In genomic region chr7:123124299-123124716, GRCm38 (mm10) we compare ENCODE assay signal across 8 mouse cellular contexts. TPM values are rescaled to one million over a fixed set of nuclear protein-coding genes. Genes with fewer than 3 reads are reported as not detected.
DNase-seq lines count a peak whose midpoint lies in the region; ATAC-seq and TF ChIP-seq lines count a peak whose summit lies in the region.

No protein-coding gene starts in this region.

- H3K36me3 ChIP-seq in kidney, embryonic 16.5 days (ENCODE audit: insufficient read depth, low read length): peaks cover 11% of the 10 kb centered on the region
- peaks cover 10% of the 10 kb centered on the region for H3K36me3 ChIP-seq in forebrain, embryonic 12.5 days (replicated peaks)
- H3K36me3 ChIP-seq in liver, adult 2 months (ENCODE audit: control insufficient read depth, insufficient read depth, low read length): peaks cover 14% of the 10 kb centered on the region
- no peaks in the 10 kb centered on the region for H3K36me3 ChIP-seq in stomach, postnatal 0 days (ENCODE audit: control insufficient read depth, insufficient read depth, low read length)

- no peak for DNase-seq in kidney, postnatal 14 days
- peak; percentile 26 for DNase-seq in ZHBTc4 (ENCODE audit: low read depth, low spot score)
- DNase-seq in liver, adult 2 months (ENCODE audit: extremely low read depth, low read depth, low spot score): no peak
- no peak for DNase-seq in stomach, postnatal 0 days (ENCODE audit: low spot score)
- no peak for DNase-seq in layer of hippocampus, postnatal 36 days
- no peak for DNase-seq in layer of hippocampus, adult 11-12 months (ENCODE audit: low spot score)

- WGBS in kidney, embryonic 16.5 days: 0% methylated on average over 32 of the region's 45 CpGs
- WGBS in forebrain, embryonic 12.5 days: under 1% methylated on average over 38 of the region's 45 CpGs
- under 1% methylated on average over 45 of the region's 45 CpGs for WGBS in liver, adult 2 months
- WGBS in stomach, postnatal 0 days: 1% methylated on average over 25 of the region's 45 CpGs

- TF ChIP-seq POLR2A in liver, adult 2 months (IDR thresholded peaks at IDR 0.05; ENCODE audit: extremely low read depth, insufficient read depth, low read length): no peak

- peak overlapping the region; percentile 99 for H3K9ac ChIP-seq in kidney, embryonic 16.5 days (replicated peaks; ENCODE audit: low read length)
- H3K9ac ChIP-seq in forebrain, embryonic 12.5 days: peak overlapping the region; percentile 96
- H3K9ac ChIP-seq in liver, adult 2 months (ENCODE audit: low read depth, low read length): peak overlapping the region; percentile 97
- H3K9ac ChIP-seq in stomach, postnatal 0 days (ENCODE audit: low read length): peak overlapping the region; percentile 98

- TF ChIP-seq EP300 in stomach, postnatal 0 days (optimal IDR thresholded peaks at IDR 0.05): no peak

- TF ChIP-seq CTCF in liver, adult 2 months (IDR thresholded peaks at IDR 0.05; ENCODE audit: low read depth, low read length): no peak
- TF ChIP-seq CTCF in stomach, postnatal 0 days (IDR thresholded peaks at IDR 0.05; ENCODE audit: low read depth): no peak

- H3K4me1 ChIP-seq in kidney, embryonic 16.5 days (ENCODE audit: insufficient read depth, low read length): peaks cover 24% of the 10 kb centered on the region
- peaks cover 26% of the 10 kb centered on the region for H3K4me1 ChIP-seq in forebrain, embryonic 12.5 days
- H3K4me1 ChIP-seq in liver, adult 2 months (ENCODE audit: control insufficient read depth, insufficient read depth, low read length): peaks cover 20% of the 10 kb centered on the region
- no peaks in the 10 kb centered on the region for H3K4me1 ChIP-seq in stomach, postnatal 0 days (replicated peaks; ENCODE audit: control insufficient read depth, insufficient read depth)

- H3K27me3 ChIP-seq in kidney, embryonic 16.5 days (ENCODE audit: insufficient read depth, low read length): no peaks in the 10 kb centered on the region
- 0 out of 2 replicates have a peak, but pooled peaks cover 10% of the 10 kb centered on the region for H3K27me3 ChIP-seq in forebrain, embryonic 12.5 days
- H3K27me3 ChIP-seq in liver, adult 2 months (ENCODE audit: control insufficient read depth, insufficient read depth, low read length): no peaks in the 10 kb centered on the region
- H3K27me3 ChIP-seq in stomach, postnatal 0 days (ENCODE audit: control insufficient read depth, insufficient read depth, low read length): no peaks in the 10 kb centered on the region

- H3K4me2 ChIP-seq in kidney, embryonic 16.5 days (replicated peaks; ENCODE audit: low read depth, low read length): peak overlapping the region; percentile 68
- peak overlapping the region; percentile 62 for H3K4me2 ChIP-seq in forebrain, embryonic 12.5 days
- peak overlapping the region; percentile 67 for H3K4me2 ChIP-seq in stomach, postnatal 0 days (replicated peaks; ENCODE audit: low read depth)

- peak; percentile 84 for ATAC-seq in kidney, embryonic 16.5 days (ENCODE audit: low FRiP score, low TSS enrichment)
- ATAC-seq in forebrain, embryonic 12.5 days (ENCODE audit: low FRiP score): peak; percentile 82
- ATAC-seq in stomach, postnatal 0 days (ENCODE audit: low FRiP score, low TSS enrichment): peak; percentile 56; the same call in 1 of the 2 replicates

- H3K4me3 ChIP-seq in kidney, embryonic 16.5 days (ENCODE audit: low read length): peak overlapping the region; percentile 98
- H3K4me3 ChIP-seq in forebrain, embryonic 12.5 days (replicated peaks): peak overlapping the region; percentile 98
- H3K4me3 ChIP-seq in liver, adult 2 months (ENCODE audit: insufficient read depth, low read depth, low read length): peak overlapping the region; percentile 77
- H3K4me3 ChIP-seq in stomach, postnatal 0 days (ENCODE audit: low read depth, low read length): peak overlapping the region; percentile 99

- no peaks in the 10 kb centered on the region for H3K9me3 ChIP-seq in kidney, embryonic 16.5 days (ENCODE audit: low read length)
- H3K9me3 ChIP-seq in forebrain, embryonic 12.5 days: no peaks in the 10 kb centered on the region
- H3K9me3 ChIP-seq in stomach, postnatal 0 days (ENCODE audit: control insufficient read depth, low read length): no peaks in the 10 kb centered on the region

- H3K79me2 ChIP-seq in liver, adult 2 months (ENCODE audit: control insufficient read depth, insufficient read depth, low read length): peaks cover 19% of the 10 kb centered on the region

- peak overlapping the region; percentile 98 for H3K27ac ChIP-seq in kidney, embryonic 16.5 days (ENCODE audit: low read length)
- peak overlapping the region; percentile 97 for H3K27ac ChIP-seq in forebrain, embryonic 12.5 days
- H3K27ac ChIP-seq in liver, adult 2 months (replicated peaks; ENCODE audit: insufficient read depth, low read depth, low read length): peak overlapping the region; percentile 94
- peak overlapping the region; percentile 98 for H3K27ac ChIP-seq in stomach, postnatal 0 days (replicated peaks)

RNA-seq across cellular contexts. Expression of gene Tnrc6a, which starts 0.6 kb away (rescaled TPM):
- 34.9 and 47.1 TPM in 2 replicates for polyA plus RNA-seq in kidney, embryonic 16.5 days (2015; fragmentation: Nextera tagmentation; extraction: Ambion mirVana)
- 75.3 and 76.5 TPM in 2 replicates for polyA plus RNA-seq in forebrain, embryonic 12.5 days (2016; fragmentation: Nextera tagmentation; extraction: Ambion mirVana)
- 29.7 and 32.4 TPM in 2 replicates for total RNA-seq in liver, adult 2 months (2014; rRNA removed)
- 13.4 and 22.1 TPM in 2 replicates for polyA plus RNA-seq in liver, adult 2 months (2012; rRNA removed)
- polyA plus RNA-seq in stomach, postnatal 0 days (2015; fragmentation: Nextera tagmentation; extraction: Ambion mirVana): 35.8 and 44.2 TPM in 2 replicates
- 10 to 100 TPM; 44.6 to 49.9 TPM for total RNA-seq in layer of hippocampus, postnatal 36 days (2021)
